Mouse (Mus musculus) forebrain, embryonic 10.5 days (tissue): ENCODE measurements around the gene 6430571L13Rik. TPM values are rescaled to one million over a fixed set of nuclear protein-coding genes. Genes with fewer than 3 reads are reported as not detected.
A peak's percentile ranks its signal among the peaks of the same experiment; 100 is the strongest.
"Not testable (repeated sequence)": the region's sequence is repeated elsewhere in the genome, so short reads cannot be mapped to it uniquely, and the experiment has no call there.

Experiments used
- DNase-seq: peaks from one replicate; pipeline ENCODE4 v3.0.0-alpha.2; 2017; ENCODE audit warnings: low spot score; ENCODE audit errors: extremely low spot score
- H3K27ac ChIP-seq: fragments of 300-500 bp; sonication (generic); 2 replicates; pipeline ENCODE4 v1.5.1; 2016; ENCODE audit warnings: mild to moderate bottlenecking
- H3K27me3 ChIP-seq: fragments of 300-500 bp; sonication (generic); 2 replicates; pipeline ENCODE4 v1.6.1; 2016; ENCODE audit warnings: mild to moderate bottlenecking; ENCODE audit not compliant: poor library complexity, severe bottlenecking
- H3K36me3 ChIP-seq: fragments of 300-500 bp; sonication (generic); replicated peaks from 2 replicates; pipeline ENCODE4 v1.6.1; 2016; ENCODE audit warnings: mild to moderate bottlenecking, moderate library complexity
- H3K4me1 ChIP-seq: fragments of 300-500 bp; sonication (generic); 2 replicates; pipeline ENCODE4 v1.6.1; 2016
- H3K4me3 ChIP-seq: fragments of 300-500 bp; sonication (generic); 2 replicates; pipeline ENCODE4 v1.5.1; 2016; ENCODE audit warnings: mild to moderate bottlenecking, moderate library complexity
- H3K9me3 ChIP-seq: fragments of 300-500 bp; sonication (generic); 2 replicates; pipeline ENCODE4 v1.6.1; 2016; ENCODE audit warnings: mild to moderate bottlenecking, moderate library complexity
- WGBS: fragments of 180-500 bp; shearing (Covaris S2); methylation state at CpG from one replicate; pipeline ENCODE4 v1.1.7; 2016; 5-methylcytosine and 5-hydroxymethylcytosine counted together
- polyA plus RNA-seq: library from polyadenylated mRNA; unstranded; fragments of >200 nt; fragmentation: Nextera tagmentation; extraction: Ambion mirVana; gene quantifications from 2 replicates; pipeline ENCODE4 v1.2.1, GENCODE M21; 2016

The 6430571L13Rik gene
- polyA plus RNA-seq, 1 experiment from 2014 or later, result 1.6 TPM

DNA sequence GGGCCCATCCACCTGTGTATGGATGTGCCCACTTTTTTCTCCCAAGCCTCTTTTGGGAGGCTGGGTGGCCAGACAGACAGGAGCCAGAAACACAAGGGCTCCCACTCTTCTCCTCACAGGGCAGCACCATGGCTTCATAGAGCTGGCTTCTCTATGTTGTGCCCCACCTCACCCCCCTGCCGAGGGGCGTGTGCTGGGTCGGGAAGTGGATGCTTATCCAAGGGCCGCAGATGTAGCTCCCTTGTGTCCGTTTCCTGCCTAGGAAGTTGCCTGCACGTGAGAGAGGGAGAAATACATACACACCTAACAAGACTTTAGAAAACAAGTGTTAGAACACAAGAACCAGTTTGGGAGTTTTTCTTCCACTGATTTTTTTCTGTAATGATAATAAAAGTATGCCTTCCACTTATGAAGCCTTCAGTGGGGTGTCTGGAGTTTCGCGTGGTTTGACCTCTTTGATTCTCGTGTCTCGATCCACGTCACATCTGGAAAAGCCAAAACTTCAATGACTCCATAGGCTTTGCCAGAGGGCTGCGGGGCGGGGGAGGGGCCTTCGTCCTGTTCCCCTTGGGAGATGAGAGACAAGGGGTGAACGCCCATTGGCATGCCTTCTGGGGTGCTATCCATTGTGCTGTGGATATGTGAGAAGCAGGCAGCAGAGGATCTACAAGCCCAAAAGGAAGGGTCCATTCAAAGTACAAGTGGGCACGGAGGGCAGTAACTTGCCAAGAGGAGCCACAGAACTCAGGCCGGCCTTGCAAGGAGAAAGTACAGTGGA, 38.7 kb upstream of the 6430571L13Rik start:
- peaks cover 14% of the 10 kb centered on the region for H3K27me3 ChIP-seq
- 86% methylated on average over 17 of the region's 17 CpGs for WGBS
- H3K36me3 ChIP-seq, result peaks cover 16% of the 10 kb centered on the region
- H3K4me1 ChIP-seq, result peaks cover 34% of the 10 kb centered on the region
- no peak overlapping the region for H3K4me3 ChIP-seq
- DNase-seq, result no peak
- 0 out of 2 replicates have a peak overlapping the region, but pooled peaks have one; percentile 1 for H3K27ac ChIP-seq
- H3K9me3 ChIP-seq, result no peaks in the 10 kb centered on the region

DNA sequence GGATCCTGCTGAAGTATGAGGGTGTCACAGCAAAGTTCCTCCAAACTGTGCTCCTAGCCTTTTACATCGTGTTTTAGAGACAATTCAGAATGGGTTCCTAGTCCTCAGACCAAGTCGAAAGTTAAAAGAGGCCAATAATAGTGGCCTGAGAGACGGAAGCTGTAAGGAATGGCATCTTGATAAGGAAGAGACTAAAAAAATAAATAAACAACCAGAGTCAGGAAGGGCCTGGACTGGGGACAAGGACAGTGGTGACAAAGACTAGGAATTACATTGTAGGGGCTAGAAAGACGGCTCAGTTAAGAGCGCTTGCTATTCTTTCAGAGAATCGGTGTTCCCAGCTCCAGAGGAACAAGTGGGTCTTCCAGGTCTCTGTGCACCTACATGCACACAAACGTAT, 37.8 kb upstream of the 6430571L13Rik start:
- DNase-seq, result no peak
- Histone ChIP-seq H3K4me1 (peaks cover 26% of the 10 kb centered on the region), H3K27me3 (peaks cover 9% of the 10 kb centered on the region), H3K27ac (0 out of 2 replicates have a peak overlapping the region, but pooled peaks have one; percentile 36), H3K36me3 (peaks cover 16% of the 10 kb centered on the region), H3K9me3 (no peaks in the 10 kb centered on the region), H3K4me3 (no peak overlapping the region)
- WGBS, result 89% methylated on average over 7 of the region's 7 CpGs

DNA sequence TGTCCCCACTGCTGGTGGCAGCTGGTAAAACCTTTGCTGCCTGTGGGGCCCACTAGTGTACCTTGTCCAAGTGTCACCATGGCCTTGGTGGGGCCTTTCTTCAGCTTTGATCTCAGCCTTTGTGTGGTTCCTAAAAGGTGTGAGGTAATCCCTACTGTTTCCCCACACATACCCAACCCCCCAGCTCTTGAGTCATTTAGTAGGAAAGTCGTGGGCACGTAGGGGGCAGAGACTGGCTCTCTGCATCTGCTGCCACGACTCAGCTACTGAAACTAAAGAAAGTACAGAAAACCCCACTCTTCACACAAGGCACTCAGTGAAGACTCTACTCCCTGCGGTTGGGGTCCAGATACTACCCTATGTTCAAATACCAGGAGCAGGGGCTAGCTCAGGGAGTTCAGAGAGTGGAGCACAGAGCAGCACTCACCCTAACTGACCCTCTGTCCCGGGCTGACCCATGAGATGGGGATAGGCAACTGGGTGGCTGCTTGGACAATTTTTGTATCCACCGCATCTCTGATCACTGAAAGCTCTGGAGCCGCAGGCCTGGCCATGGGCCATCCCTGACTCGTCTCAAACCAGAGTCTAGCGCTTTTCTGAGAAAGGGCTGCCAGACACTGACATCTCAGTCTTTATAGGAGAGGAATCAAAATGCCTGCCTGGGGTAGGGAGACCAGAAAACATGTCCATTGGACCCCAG, 37.1 kb upstream of the 6430571L13Rik start:
- Histone ChIP-seq H3K9me3 (no peaks in the 10 kb centered on the region), H3K36me3 (peaks cover 16% of the 10 kb centered on the region), H3K27ac (0 out of 2 replicates have a peak overlapping the region, but pooled peaks have one; percentile 36), H3K27me3 (peaks cover 2% of the 10 kb centered on the region; the same call in 1 of the 2 replicates), H3K4me3 (no peak overlapping the region), H3K4me1 (peaks cover 19% of the 10 kb centered on the region)
- no peak for DNase-seq
- WGBS, result 84% methylated on average over 9 of the region's 9 CpGs

DNA sequence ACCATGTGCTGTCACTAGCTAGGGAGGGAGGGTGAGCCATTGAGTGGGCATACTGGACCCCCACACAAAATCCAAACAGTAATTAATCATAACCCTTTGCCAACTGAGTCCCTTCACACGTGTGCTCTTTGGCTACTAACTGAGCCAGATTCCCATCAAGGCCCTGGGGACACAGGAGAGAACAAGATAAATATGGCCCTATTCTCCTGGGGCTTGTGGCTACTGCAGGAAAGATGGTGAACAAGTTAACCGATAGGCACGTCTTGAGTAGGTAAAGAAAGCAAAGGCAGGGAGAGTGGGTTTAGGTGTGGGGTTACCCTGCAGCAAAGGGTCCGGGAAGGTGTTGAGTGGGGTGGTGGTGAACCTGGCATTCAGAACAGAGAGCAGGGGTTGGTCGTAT, 36.5 kb upstream of the 6430571L13Rik start:
- WGBS, result 87% methylated on average over 5 of the region's 5 CpGs

DNA sequence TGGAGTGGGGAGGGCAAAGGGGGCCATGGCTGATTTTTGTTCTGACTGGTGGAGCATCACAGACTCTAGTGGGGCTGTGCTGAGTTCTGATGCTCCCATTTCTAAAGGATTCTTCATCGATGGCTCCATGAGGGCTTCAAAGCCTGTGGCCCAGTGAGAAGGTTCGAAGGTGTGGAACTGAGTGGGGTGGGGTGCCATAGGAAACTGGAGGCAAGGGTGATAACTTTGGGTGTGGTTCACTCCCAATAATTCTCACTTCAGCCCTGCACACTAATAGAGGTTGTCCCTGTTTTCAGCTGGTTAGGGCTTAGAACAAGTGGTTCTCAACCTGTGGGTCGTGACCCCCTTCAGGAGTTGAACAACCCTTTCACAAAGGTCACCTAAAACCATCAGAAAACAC, 36.0 kb upstream of the 6430571L13Rik start:
- H3K27ac ChIP-seq, result no peak overlapping the region
- no peak for DNase-seq
- no peaks in the 10 kb centered on the region for H3K9me3 ChIP-seq
- 94% methylated on average over 3 of the region's 3 CpGs for WGBS
- no peaks in the 10 kb centered on the region for H3K27me3 ChIP-seq
- peaks cover 16% of the 10 kb centered on the region for H3K36me3 ChIP-seq
- no peak overlapping the region for H3K4me3 ChIP-seq
- peaks cover 11% of the 10 kb centered on the region; the same call in 1 of the 2 replicates for H3K4me1 ChIP-seq

More for the DNA sequence above, 36.5 kb upstream of the 6430571L13Rik start:
- H3K27ac ChIP-seq, result no peak overlapping the region
- H3K4me1 ChIP-seq, result peaks cover 13% of the 10 kb centered on the region
- H3K27me3 ChIP-seq, result no peaks in the 10 kb centered on the region
- no peaks in the 10 kb centered on the region for H3K9me3 ChIP-seq
- H3K36me3 ChIP-seq, result peaks cover 16% of the 10 kb centered on the region
- no peak for DNase-seq
- H3K4me3 ChIP-seq, result no peak overlapping the region

DNA sequence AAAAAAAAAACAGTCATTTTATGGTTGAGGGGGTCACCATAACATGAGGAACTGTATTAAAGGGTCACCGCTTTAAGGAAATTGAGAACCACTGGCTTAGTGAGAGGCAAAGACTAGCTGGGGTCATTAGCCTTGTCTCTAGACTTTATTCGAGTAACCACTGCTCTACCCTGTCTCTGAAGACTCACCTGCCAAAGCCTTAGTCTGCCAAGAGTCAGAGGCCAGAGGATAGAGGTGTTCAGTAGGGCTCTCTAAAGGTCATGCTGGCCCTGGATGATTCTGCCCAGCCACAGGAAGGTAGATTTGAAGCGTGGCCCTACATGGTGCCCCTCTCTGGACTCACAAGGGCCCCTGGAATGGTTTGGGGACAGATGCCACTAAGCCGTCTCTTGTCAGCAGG, 35.4 kb upstream of the 6430571L13Rik start:
- H3K27ac ChIP-seq, result no peak overlapping the region
- no peaks in the 10 kb centered on the region for H3K27me3 ChIP-seq
- no peak for DNase-seq
- H3K36me3 ChIP-seq, result peaks cover 16% of the 10 kb centered on the region
- H3K9me3 ChIP-seq, result no peaks in the 10 kb centered on the region
- peaks cover 11% of the 10 kb centered on the region; the same call in 1 of the 2 replicates for H3K4me1 ChIP-seq
- WGBS, result 85% methylated on average over 4 of the region's 4 CpGs
- H3K4me3 ChIP-seq, result no peak overlapping the region

DNA sequence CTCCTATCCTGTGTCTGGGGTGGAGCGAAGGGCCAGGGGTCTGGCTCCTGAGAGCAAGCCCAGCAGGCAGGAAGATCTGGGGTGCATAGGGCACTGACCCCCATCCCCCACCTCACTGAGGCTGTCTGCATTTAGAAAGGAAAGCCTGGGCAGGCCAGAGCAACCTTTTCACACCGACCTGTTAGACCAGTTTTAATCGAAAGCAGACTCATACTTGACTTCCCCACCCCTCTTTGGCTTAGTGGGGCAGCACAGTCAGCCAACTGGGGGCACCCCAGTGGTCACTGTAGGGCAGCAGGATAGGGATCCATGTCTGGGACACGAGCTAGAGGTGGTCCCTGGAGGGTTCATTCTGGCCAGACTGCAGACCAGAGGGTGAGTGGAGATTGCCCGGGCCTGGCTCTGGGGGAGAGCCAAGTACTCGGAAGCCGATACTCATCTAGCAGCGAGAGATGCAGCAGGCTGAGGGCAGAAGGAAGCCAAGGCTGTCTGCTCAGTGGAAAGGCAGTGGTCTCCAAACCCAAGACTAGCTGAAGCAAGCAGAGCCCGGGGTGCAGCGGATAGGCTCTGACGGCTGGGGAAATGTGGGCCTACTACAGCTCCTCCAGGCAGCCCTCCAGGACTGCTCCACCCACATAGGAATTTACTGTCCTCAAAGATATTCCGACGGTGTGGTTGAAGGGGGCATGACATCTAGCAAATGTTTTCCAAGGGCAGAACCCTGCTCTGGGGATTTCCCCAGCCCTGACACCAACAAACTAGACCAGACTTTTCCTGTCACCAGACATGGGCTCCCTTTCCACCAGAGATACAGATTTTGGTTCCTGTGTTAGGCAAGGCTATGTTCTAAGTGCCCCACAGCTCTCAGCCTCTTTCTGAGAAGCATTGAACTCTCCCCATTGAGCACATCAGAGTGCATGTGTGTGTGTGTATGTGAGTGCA, 34.5 kb upstream of the 6430571L13Rik start:
- Histone ChIP-seq H3K4me3 (no peak overlapping the region), H3K36me3 (peaks cover 11% of the 10 kb centered on the region), H3K27ac (0 out of 2 replicates have a peak overlapping the region, but pooled peaks have one; percentile 26), H3K9me3 (no peaks in the 10 kb centered on the region), H3K4me1 (peaks cover 11% of the 10 kb centered on the region; the same call in 1 of the 2 replicates), H3K27me3 (no peaks in the 10 kb centered on the region)
- DNase-seq, result no peak
- 67% methylated on average over 13 of the region's 13 CpGs for WGBS

DNA sequence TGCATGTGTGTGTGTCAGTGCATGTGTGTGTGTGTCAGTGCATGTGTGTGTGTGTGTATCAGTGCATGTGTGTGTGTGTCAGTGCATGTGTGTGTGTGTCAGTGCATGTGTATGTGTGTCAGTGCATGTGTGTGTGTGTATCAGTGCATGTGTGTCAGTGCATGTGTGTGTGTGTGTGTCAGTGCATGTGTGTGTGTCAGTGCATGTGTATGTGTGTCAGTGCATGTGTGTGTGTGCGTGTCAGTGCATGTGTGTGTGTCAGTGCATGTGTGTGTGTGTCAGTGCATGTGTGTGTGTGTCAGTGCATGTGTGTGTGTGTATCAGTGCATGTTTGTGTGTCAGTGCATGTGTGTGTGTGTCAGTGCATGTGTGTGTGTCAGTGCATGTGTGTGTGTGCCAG, 33.7 kb upstream of the 6430571L13Rik start:
- DNase-seq, H3K27me3 ChIP-seq, H3K4me3 ChIP-seq, H3K36me3 ChIP-seq, H3K27ac ChIP-seq, H3K9me3 ChIP-seq: not testable (repeated sequence)
- peaks cover 11% of the 10 kb centered on the region; the same call in 1 of the 2 replicates for H3K4me1 ChIP-seq
- WGBS, result 81% methylated on average over 1 of the region's 1 CpGs

DNA sequence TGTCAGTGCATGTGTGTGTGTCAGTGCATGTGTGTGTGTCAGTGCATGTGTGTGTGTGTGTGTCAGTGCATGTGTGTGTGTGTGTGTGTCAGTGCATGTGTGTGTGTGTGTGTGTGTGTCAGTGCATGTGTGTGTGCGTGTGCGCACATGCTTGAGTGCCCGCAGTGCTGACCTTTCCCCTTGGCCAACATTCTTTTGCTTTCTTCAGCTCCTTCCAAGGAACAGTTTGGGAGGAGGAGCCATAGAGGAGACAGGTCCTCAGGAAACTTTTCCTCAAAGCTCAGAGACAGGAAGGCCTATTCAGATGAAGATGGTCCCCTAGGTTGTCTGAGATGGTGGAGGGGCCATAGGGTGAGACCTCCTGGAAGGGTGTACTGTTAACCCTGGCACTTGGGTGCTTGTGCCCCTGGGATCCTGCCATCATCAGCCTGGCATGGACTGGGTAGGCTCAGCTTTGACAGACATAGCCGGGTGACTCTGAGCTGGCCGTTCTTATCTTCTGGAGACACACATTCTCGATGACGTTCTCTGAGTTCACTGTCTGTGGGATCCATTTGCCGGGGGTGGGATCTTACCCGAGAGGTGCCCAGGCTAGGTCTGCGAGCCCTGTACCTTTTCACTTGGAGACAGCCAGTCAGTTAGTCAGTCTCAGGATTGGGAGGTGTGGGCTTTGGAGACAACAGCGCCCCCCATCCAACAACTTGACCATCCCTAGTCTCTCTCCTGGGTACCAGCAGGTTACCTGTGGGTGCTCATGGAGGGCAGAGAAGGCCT, 33.1 kb upstream of the 6430571L13Rik start:
- no peaks in the 10 kb centered on the region for H3K9me3 ChIP-seq
- H3K27me3 ChIP-seq, result no peaks in the 10 kb centered on the region
- 89% methylated on average over 11 of the region's 11 CpGs for WGBS
- H3K4me1 ChIP-seq, result peaks cover 11% of the 10 kb centered on the region; the same call in 1 of the 2 replicates
- H3K4me3 ChIP-seq, result no peak overlapping the region
- H3K27ac ChIP-seq, result no peak overlapping the region
- no peaks in the 10 kb centered on the region for H3K36me3 ChIP-seq
- no peak for DNase-seq

DNA sequence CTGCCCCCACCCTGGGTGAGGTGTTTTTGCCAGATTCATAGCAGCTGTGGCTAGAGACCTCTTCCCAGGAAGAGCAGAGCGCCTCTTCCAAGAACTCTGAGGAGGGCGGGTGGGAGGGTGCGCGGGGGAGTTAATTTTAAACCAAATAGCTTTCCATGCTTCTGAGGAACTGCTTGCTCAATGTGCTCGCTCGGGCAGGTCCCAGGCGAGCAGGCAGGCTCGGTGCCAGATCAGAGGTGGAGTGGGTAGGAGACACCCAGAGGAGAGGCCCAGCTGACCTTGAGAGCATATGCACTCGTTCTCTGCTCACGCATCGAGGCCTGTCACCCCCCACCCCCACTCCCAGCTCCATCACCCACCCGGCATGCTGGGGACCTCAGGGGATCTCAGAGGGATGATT, 32.5 kb upstream of the 6430571L13Rik start:
- H3K36me3 ChIP-seq, result no peaks in the 10 kb centered on the region
- DNase-seq, result no peak
- H3K27me3 ChIP-seq, result no peaks in the 10 kb centered on the region
- no peak overlapping the region for H3K4me3 ChIP-seq
- H3K4me1 ChIP-seq, result peaks cover 16% of the 10 kb centered on the region
- no peak overlapping the region for H3K27ac ChIP-seq
- H3K9me3 ChIP-seq, result no peaks in the 10 kb centered on the region
- 86% methylated on average over 12 of the region's 12 CpGs for WGBS

DNA sequence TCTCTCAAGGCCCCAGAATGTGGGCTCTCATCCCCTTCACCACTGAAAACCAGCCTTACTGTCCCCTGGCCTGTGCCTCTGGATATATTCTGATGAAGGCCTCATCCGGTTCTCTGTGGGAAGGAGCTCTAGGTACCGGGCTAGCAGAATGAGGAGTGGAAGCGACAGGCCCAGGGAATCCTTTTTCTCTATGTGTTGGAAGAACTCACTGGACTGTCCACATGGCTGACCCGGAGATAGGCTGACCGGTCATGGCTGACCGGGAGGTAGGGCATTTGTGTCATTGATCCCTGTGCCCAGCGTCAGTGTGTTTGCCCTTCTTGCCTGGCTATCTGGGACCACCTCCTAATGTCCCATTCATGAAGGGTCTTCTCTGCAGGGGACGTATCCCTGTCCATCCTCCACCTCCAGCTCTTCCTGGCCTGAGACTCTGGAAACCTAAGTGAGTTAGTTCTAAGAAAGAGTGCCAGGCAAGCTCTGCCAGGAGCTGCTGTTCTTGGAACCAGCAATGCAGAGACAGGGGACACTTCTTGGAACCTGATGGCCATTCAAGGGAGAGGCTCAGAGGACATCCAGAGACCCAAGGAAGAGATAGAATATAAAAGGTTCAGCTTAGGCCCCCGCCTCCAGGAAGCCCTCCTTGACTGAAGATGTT, 31.9 kb upstream of the 6430571L13Rik start:
- Histone ChIP-seq H3K36me3 (no peaks in the 10 kb centered on the region), H3K27me3 (no peaks in the 10 kb centered on the region), H3K4me3 (no peak overlapping the region), H3K4me1 (peaks cover 19% of the 10 kb centered on the region), H3K27ac (no peak overlapping the region), H3K9me3 (no peaks in the 10 kb centered on the region)
- 89% methylated on average over 9 of the region's 9 CpGs for WGBS
- no peak for DNase-seq
